Mouse (Mus musculus) CD4-positive, CD25-positive, alpha-beta regulatory T cell, adult 4 months (primary cell): ENCODE results near the gene Grb7. TPM values are rescaled to one million over a fixed set of nuclear protein-coding genes. Genes with fewer than 3 reads are reported as not detected.

Experiments
- ATAC-seq: one replicate; pipeline ENCODE4 v1.8.0; 2017
- polyA plus RNA-seq, 2 experiments: library from polyadenylated mRNA; unstranded; fragments of 100-300 nt; shearing (Covaris generic); gene quantifications; one replicate each; pipeline ENCODE4 v1.2.1; 2017

Gene Grb7
- 1 to 10 TPM; 3.6 to 6.2 TPM for polyA plus RNA-seq

- no peak for ATAC-seq
Measured at GRCm38 (mm10) chr11:98446213-98446561, at the start of gene Grb7. Gene Grb7, plus strand, starts transcription at chr11:98446394.

- ATAC-seq, result no peak
Measured at GRCm38 (mm10) chr11:98397946-98398345, 48.2 kb upstream of the Grb7 start.

- peak; percentile 95 for ATAC-seq
Measured at GRCm38 (mm10) chr11:98400161-98400726, 46.0 kb upstream of the Grb7 start, which contains the start of gene Pgap3. Gene Pgap3, minus strand, starts transcription at chr11:98400490.

- no peak for ATAC-seq
Measured at GRCm38 (mm10) chr11:98400816-98401215, 45.4 kb upstream of the Grb7 start.

- ATAC-seq, result no peak
Measured at GRCm38 (mm10) chr11:98406621-98407020, 39.6 kb upstream of the Grb7 start.

GRCm38 (mm10) chr11:98408872-98409271, 37.3 kb upstream of the Grb7 start:
- ATAC-seq, result no peak

- ATAC-seq, result no peak
Measured at GRCm38 (mm10) chr11:98409341-98409822, 36.8 kb upstream of the Grb7 start.

GRCm38 (mm10) chr11:98412273-98412796, 33.9 kb upstream of the Grb7 start, which contains the start of gene Erbb2:
Gene Erbb2, plus strand, starts transcription at chr11:98412470.
- ATAC-seq, result no peak

GRCm38 (mm10) chr11:98412797-98413301, 33.3 kb upstream of the Grb7 start:
- ATAC-seq, result no peak

- ATAC-seq, result no peak
Measured at GRCm38 (mm10) chr11:98413731-98414130, 32.5 kb upstream of the Grb7 start.

GRCm38 (mm10) chr11:98414162-98414561, 32.0 kb upstream of the Grb7 start:
- no peak for ATAC-seq

GRCm38 (mm10) chr11:98417074-98417473, 29.1 kb upstream of the Grb7 start:
- no peak for ATAC-seq

GRCm38 (mm10) chr11:98418273-98418672, 27.9 kb upstream of the Grb7 start:
- no peak for ATAC-seq

GRCm38 (mm10) chr11:98418939-98419547, 27.2 kb upstream of the Grb7 start:
- ATAC-seq, result no peak

GRCm38 (mm10) chr11:98426592-98426991, 19.6 kb upstream of the Grb7 start:
- no peak for ATAC-seq

GRCm38 (mm10) chr11:98428436-98428835, 17.8 kb upstream of the Grb7 start:
- ATAC-seq, result no peak

- no peak for ATAC-seq
Measured at GRCm38 (mm10) chr11:98431743-98432502, 14.3 kb upstream of the Grb7 start.

- no peak for ATAC-seq
Measured at GRCm38 (mm10) chr11:98435723-98436122, 10.5 kb upstream of the Grb7 start.

- ATAC-seq, result no peak
Measured at GRCm38 (mm10) chr11:98437441-98437840, 8.8 kb upstream of the Grb7 start.

- peak; percentile 92 for ATAC-seq
Measured at GRCm38 (mm10) chr11:98438331-98439158, 7.6 kb upstream of the Grb7 start, which contains the start of gene Mien1. Gene Mien1, minus strand, starts transcription at chr11:98438991.

- no peak for ATAC-seq
Measured at GRCm38 (mm10) chr11:98443688-98444087, 2.5 kb upstream of the Grb7 start.

GRCm38 (mm10) chr11:98445238-98445637, 956 bp upstream of the Grb7 start:
- no peak for ATAC-seq
